Mouse (Mus musculus) kidney, postnatal 36 days (tissue): ENCODE measurements around the gene Tmem256.

Source experiments
- DNase-seq, 2 experiments: peaks; one replicate each; pipeline ENCODE4 v3.0.0; 2021 to 2022; ENCODE audit warnings: mixed read lengths in 2 of 2

Gene Tmem256

DNA sequence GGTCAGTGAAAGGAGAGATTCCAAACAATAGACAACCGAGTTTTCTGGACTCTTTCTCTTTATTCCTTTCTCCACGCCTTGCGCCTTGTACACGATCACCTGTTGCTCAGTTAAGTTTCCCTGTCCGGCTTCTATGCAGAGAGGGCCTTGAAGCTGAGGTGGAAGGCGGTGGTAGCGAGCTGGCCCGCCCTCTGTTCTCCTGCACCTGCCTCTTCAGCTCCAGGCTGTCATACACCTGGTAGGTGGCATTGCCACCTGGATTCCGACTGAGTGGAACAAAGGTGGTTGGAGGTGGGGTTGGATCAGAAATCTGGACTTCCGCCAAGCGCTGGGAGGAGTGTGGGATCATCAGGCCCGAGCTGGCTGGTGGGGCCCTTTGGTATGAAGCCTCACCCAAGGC lies 21.8 kb upstream of the Tmem256 start:
- no peak for DNase-seq

DNA sequence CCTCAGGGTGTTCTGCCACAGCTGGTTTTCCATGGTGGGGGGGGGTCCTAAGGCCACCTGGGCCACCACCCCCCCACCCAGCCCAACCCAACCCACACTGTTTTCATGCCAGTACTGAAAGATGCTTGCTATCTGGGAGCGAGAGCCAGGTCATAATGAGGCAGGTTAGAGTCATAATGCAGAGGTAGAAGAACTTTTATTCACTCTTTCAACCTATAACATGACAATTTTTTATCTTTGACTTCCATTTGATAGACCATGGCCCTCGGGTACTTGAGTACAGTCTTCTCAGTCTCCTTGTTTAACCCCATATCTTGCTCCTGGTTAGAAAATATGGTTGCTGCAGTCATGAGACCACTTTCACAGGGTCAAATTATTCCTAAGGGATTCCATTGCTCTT lies 19.9 kb upstream of the Tmem256 start, which contains the start of gene Spem2:
TSS of gene Spem2 (minus strand) at position 101 of the 400 bp plus-strand sequence.
- DNase-seq: no peak

DNA sequence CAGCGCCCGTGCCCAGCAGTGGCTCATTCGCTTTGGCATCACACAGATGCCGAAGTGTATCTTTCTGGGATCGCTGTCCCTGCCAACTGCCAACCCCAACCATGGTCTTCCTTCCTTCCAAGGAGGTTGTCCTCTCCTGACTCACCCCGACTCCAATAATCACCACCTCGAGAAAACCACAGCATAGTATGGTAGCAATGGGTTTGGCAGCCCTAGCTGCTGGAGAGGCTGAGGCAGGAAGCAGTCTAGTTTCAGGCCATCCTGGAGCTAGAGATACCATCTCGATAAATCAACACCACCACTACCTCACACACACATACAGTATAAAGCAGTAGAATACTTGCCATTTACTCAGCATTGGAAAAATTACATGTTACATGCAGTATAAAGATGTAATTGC lies 19.4 kb upstream of the Tmem256 start:
- DNase-seq: no peak

DNA sequence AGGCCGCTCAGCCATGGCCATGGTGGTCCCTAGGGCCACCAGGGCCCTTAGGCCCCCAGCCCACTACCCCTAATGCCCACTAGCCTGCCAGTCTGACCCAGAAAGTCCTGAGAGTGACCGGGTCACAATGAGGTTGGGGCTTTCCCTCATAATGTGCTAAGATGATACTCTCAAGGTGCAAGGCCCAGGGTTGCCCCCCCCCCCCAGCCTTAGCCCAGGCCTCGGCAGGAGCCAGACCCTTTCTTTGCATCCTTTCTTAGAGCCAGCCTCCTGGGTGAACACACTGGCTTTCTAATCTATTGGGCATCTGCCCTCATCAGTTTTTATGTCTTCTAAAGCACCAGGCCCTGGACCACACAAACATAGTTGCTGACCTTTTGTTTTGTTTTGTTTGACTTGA lies 16.2 kb upstream of the Tmem256 start, which contains the start of gene Spem1:
TSS of gene Spem1 (minus strand) at position 101 of the 400 bp plus-strand sequence.
- no peak for DNase-seq

DNA sequence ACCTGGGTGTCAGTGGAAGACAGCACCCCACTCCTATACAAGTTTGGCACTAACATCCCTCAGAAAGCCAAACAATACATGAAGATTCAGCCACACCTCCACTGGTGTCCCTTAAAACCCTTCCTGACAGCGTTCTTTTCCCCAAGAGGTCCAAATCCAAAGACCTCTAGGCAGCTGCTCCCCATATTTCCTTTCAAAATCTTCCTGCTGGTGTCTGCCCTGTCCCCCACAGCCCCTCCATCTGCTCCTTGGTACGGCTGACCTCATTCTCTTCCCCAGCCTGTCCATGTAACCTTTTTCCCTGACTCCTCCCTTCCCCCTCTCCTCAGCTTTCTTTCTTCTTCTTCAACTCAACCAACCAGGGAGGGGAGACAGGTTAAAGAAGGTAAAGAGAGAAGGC lies 14.9 kb upstream of the Tmem256 start:
- no peak for DNase-seq

DNA sequence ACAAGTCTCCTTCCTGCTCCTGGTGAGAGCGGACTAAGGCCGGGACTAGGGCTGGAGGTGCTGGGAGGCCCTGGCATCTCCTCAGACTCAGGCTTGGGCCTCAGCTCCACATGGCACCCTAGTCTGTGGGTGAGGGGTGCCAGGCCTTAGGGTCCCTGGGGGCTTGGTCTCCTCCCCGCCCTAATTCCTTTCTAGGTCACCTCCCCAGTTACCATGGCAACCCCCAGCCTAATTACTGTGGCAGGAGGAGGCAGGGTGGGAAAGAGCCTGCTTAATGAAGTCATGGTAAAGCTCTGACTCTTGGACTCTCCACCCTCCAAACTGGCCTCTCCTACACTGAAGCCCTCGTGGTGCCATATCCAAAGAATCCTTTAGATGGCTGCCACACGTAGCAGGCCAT lies 9.5 kb upstream of the Tmem256 start:
- no peak for DNase-seq

DNA sequence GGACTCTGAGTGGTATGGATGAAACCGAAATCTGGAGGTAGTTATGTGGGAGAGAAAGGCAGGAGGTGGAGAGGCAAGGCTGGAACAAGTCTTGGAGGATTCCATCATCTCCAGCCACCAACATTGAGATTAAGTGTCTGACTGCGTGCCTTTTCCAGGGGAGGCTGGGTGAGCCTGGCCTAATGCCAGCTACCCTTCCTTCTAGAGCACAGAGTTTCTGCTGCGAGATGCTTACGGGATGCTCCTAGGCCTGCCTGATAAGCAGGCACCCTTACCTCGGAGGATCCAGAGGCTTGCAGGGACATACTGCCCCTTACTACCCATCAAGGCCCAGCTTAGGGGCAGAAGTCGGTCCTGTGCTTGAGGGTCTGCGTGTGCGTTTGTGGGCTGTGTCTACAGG lies 4.8 kb upstream of the Tmem256 start:
- DNase-seq: no peak

DNA sequence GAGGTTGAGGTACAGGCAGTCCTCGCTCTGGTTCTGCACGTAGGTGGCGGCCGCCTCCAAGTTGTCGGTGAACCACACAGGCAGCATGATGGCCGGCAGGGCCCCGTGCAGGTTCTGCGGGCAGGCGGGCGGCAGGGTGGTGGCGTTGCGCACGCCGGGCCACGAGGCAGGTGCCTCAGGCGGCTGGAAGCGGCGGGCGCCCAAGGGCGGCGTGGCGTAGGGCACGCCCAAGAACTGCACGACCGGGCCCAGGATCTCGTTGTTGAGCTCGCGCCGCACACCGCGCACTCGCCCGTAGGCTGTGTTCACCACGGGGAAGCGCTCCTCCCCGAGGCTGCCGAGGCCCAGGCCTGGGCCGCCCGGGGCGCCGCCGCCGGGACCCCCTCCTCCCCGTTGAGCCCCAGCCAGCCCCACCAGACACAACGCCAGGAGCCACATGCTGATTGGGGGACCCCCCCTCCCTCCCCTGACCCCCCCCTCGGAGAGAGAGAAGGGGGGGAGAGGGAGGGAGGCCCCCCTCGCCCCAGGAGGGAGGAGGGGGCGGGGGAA lies 4.2 kb upstream of the Tmem256 start:
- DNase-seq: peak; percentile 36 to 59

DNA sequence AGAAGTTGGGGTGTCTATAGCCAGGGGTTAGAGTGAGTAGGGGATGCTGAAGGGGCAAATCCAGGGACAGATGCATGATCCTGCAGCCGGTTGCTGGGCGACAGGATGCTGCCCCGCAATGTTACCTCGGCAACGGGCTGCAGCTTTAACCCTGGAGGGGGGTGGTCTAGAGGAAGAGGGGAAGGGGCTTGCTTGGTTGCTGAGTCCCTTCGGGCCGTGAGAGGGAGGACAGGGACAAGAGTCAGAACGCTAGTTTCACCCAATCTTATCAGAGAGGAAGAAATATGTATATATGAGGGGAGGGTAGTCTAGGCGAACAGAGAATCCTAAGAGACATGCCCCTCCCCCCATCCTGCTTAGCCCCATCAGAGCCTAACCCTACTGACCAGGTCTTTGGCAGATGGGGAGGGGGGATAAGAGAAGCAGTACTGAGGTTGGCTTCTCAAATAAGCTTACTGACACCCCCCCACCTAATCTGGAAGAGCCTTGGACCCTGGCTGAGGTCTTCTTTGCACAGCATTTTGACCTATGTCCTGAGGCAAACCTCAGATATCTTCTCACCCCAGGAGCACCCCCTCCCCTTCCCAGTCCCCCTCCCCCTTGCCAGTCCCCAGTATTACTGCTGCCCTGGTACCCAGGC lies 2.9 kb upstream of the Tmem256 start:
- DNase-seq: no peak

DNA sequence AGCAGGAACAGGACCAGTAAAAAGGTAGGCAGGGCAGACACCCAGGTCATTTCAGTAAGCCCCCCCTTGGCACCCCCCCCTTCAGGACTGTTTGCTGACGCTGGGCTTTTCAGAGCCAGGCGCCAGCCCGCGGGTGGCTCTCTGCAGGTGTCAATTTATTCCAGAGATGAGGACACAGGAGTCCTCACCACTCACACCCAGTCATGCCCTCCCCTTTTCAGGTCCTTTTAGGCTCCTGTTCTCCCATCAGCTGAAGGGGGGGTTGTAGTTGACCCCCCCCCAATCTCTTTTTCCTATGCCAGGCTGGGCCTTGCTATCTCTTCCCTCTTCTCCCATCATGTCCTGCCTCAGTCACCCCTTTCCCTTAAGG lies 2.4 kb upstream of the Tmem256 start:
- DNase-seq: no peak

DNA sequence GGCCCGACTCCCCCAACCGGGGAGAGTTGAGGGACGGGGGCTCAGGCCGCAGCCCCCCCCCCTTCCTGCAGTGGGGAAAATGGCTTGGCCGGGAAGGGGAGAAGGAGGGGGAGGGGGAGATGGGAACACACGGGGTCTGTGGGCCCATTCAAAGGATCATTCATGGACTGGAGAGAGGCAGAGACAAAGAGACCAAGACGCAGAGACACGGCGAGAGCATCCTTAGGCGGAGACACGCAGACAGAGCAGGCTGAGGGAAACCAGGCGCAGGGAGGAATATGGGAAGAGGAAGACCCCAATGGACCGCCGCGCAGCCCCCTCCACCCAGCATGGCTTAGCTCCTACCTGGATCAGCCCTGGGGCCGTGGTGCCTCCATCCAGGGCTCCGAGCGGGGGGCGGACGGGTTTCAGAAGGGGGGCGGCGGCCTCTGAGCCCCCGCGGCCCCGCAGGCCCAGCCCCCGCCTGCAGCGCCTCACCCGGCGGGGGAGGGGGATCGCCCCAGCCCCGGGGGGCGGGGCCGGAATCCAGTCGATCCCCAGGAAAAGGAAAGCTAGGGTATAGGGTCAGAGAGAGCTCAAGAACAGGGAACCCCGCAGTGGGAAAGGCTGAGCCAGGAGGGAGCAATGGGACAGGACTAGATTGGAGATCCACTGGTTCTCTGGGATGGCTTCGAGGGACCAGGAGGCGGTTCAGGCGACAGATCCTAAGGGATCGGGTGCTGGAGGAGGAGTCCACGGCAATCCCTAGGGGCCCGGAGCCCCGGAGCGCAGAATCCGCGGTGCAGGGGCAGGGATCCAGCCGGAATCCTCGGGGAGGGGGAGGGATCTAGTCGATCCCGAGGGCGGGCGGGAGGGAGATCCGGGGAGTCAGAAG lies 1.4 kb upstream of the Tmem256 start:
- DNase-seq: peak in 1 of 2 experiments; percentile 49

DNA sequence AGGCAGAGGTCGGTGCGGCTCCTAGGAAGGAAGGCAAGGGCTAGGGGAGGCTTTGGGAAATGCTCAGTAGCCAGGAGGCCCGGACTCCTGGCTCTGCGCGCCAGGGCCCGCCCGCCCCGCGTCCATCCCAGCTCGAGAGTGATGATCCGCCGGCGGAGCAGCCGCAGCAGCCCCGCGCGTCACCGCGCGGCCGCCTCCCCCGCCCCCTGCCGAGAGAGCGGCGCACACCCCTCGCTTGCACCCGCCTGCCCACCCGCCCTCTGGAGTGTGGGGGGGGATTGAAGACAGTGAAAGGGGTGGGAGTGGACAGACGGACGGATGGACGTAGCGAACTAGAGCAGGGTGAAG lies 736 bp upstream of the Tmem256 start, which contains the start of gene Nlgn2:
TSS of gene Nlgn2 (minus strand) at position 181 of the 348 bp plus-strand sequence.
- DNase-seq: no peak

DNA sequence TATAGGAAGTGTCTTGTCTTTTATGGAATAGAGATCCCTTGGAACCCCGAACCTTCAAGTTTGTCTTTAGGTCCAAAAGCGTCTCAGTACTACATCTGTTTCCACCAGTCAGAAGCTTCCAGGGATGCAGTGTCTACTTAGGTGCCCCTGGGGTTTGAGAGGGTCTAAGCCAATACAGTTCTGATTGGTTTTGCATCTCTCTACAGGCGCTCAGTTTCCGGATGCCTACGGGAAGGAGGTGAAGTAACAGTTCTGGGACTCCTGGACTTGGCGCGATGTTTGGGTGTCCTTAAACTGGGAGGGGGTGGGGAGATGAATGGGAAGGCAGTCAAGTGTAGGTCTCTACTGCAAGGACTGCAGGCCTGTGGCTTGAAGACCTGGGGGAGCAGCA lies 395 bp downstream of the Tmem256 start:
- DNase-seq: peak; percentile 19 to 42

DNA sequence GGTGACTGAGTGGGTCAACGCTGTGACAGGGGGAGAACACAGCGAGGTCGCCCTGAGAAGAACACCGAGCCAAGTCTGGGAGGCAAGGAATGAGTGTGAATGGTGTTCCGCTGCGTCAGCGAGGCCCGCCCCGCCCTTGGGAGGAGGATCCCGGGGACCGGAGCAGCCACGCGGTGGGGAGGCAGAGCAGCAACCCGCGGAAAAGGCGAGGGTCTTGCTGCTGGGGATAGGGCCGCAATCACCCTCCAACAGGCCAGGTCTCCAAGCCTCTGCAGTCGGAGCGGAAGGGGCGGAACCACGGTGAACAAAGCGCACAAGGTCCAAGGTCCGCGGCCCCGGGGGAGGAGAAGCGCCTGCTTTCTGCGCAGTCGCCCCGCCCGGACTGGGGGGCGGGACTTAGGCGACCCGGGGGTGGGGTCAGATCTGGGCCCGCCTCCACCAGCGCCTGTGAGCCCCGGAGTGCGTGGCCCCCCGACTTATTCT lies 7.9 kb downstream of the Tmem256 start, which contains the start of gene Plscr3:
TSS of gene Plscr3 (plus strand) at position 179 of the 483 bp plus-strand sequence.
- DNase-seq: peak; percentile 96 to 98

DNA sequence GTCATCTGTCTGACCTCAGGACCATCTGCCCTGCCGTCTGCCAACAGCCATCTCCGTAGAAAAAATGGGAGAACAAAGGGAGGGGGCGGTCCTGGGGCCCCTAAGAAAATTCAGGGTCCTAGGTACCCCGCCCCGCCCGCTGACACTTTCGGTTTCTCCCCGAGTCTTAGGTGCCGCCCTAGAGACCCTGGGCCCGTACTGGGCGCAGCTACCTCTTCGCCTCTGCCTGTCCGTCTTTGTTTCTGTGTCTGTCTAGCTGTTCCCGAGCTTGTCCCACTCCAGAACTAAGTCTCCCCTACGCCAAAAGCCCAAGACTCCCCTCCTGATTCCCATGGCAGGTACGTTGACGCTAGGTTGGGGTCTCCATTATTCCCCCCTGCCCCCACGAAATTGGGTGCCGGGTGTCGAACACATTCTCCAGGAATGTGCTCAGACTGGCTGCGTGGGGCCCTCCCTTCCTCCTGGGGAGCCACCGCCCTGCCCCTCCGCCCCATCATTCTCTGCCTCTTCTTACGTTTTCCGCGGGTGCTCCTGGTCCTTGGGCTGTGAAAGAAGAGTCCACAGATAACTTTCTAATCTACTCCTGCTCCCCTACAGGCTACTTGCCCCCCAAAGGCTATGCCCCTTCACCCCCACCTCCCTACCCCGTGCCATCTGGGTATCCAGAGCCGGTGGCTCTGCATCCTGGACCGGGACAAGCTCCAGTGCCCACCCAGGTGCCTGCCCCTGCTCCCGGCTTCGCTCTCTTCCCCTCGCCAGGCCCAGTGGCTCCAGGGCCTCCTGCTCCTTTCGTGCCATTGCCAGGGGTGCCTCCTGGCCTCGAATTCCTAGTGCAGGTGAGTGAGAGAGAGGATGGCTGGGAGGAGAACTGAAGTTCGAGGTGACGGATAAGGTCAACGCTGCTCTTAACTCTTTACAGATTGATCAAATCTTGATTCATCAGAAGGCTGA lies 8.7 kb downstream of the Tmem256 start:
- DNase-seq: peak in 1 of 2 experiments; percentile 41

DNA sequence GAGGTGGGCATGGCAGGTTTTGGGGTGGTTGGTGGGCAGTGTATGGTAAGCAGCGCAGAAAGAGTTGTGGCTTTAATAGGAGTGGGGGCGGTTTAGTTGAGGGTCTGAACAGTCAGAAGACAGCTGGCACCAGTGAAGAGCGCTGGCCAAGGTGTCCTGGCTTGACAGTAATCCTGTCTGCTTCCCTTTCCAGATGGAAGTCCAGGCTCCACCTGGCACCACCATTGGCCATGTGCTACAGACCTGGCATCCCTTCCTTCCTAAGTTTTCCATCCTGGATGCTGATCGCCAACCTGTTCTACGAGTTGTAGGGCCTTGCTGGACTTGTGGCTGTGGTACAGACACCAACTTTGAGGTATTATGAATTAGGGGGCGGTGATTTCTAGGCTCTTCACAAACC lies 9.7 kb downstream of the Tmem256 start:
- DNase-seq: no peak

DNA sequence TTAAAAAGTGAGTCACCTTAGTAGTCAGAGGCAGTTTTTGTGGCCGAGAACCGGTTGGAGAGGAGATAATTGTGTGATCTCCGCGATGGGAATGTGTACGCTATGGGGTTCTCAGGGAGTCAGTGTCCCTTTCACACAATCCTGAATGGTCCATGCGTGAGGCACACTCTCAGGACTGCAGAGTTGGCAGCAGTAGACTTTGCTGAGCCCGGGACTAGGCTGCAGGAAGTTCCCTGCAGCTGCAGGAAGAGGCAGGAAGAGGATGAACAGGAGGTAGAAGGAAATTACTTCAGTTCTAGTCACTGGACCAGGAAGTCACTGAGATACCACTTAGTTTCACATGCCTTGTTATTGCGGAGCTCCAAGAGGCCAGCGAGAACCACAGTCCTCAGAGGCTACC lies 10.8 kb downstream of the Tmem256 start:
- DNase-seq: peak in 1 of 2 experiments; percentile 13

DNA sequence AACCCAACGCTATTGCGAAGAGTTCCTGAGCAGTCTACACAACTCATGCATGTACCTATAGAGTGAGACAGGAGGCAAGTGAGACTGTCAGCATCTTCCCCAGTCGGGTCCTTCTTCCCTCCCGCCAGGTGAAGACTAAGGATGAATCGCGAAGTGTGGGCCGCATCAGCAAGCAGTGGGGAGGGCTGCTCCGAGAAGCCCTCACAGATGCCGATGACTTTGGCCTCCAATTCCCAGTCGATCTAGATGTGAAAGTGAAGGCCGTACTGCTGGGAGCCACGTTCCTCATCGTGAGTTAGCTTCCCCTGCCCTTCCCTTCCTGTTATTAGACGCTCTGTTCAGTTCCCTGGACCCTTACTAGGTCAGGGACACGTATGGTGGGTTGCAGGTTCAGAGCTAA lies 11.6 kb downstream of the Tmem256 start:
- DNase-seq: no peak

DNA sequence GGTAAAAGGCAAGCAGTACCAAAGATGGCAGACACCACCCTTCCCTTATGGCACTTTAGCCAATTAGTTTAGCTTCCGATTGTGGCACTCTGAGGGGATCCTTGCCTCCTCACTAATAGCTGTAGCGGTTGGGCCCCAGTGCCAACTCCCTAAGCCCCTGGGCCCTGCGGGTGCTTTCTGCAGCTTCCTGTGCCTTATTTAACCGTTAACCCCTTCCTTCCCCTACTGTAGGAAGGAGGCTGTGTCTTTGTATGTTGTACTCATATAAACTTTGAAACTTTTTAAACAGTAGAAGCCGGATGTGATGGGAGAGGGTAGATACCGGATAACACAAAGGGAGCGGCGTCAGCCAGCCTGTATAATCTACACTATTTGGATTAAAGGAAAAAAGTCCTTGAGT lies 12.4 kb downstream of the Tmem256 start:
- DNase-seq: no peak

DNA sequence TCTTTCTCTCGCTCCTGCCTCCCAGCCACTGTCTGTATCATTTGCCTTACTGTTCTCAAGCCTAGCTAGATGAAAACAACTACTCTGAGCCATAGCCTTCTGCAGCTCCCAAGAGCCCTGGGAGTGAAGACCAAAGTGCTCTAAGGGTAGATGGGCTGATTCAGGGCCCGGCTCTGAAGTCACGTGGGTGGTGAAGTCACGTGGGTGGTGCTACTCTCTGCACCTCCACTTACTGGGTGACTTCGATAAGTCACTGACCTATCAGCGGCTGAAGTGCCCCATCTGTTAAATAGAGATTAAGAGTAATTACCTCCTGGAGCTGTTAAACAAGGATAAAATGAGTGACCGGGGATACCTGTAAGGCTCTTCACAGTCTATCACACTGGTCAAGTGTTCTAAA lies 15.7 kb downstream of the Tmem256 start:
- DNase-seq: peak; percentile 56 to 67

DNA sequence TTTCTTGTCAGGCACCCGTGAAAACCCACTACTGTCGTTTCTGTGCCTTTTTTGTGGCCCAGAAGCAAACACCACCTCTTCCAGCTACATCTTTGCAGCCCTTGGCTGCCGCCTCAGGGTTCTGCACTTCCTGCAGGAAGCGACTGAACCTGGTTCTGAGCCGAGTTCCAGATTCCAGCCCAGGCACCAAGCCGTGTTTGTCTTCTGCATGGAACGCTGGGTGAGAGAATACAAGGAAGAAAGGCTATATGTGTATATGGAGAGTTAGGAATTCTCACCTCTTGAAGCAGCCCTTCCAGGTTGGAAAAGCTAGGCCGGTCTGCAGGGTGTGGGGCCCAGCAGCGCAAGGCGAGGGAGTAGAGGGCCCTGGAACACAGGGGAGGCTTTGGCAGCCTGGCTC lies 16.4 kb downstream of the Tmem256 start:
- no peak for DNase-seq

DNA sequence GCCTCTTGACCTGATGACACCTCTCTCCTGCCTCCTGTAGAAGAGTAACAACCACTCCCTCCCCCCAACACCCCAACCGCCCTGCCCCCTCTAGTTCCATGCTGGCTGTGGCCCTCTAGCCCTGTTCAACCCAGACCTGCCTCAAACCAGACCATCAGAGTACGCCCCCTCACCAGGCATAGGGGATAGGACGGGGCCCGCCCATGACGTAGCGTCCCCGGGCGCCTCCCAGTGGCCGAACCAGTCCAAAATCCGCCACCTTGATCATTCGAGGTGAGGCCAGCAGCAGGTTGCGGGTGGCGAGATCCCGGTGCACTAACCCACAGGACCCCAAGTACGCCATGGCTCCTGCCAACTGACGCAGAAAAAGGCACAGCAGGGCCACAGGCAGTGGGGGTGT lies 17.0 kb downstream of the Tmem256 start:
- DNase-seq: peak; percentile 31 to 78
